Mouse (Mus musculus) ES-Bruce4 (cell line): Measurements from ENCODE around the gene Vwa7.

ENCODE experiments used
- CTCF ChIP-seq: IDR thresholded peaks from one replicate; pipeline ENCODE4 v1.8.1; 2011; ENCODE audit warnings: low read depth, low read length
- EP300 ChIP-seq: IDR thresholded peaks from 2 replicates; pipeline ENCODE4 v1.6.1; 2011; ENCODE audit warnings: low read depth, low read length; ENCODE audit not compliant: insufficient read depth

GRCm38 (mm10) chr17:35016791-35017705 is 669 bp downstream of the Vwa7 start:
- TF ChIP-seq CTCF (no peak), EP300 (no peak)
